Mouse (Mus musculus): Measurements from ENCODE around the gene Krtap6-2. TPM values are rescaled to one million over a fixed set of nuclear protein-coding genes. Genes with fewer than 3 reads are reported as not detected.

The Krtap6-2 gene
- polyA plus RNA-seq, 1 experiment from 2014 or later = not detected

- no peak for ATAC-seq (ENCODE audit: insufficient read depth)
- no peaks in the 10 kb centered on the region for H3K4me1 ChIP-seq (ENCODE audit: insufficient read depth)
- no peak overlapping the region for H3K9ac ChIP-seq
- no peaks in the 10 kb centered on the region for H3K27me3 ChIP-seq (ENCODE audit: insufficient read depth, low read length)
- DNase-seq = no peak
- 70% methylated on average over 2 of the region's 2 CpGs for WGBS
- H3K27ac ChIP-seq (ENCODE audit: low read depth) = no peak overlapping the region
- TF ChIP-seq CTCF (IDR thresholded peaks at IDR 0.05; ENCODE audit: low read depth) = no peak
- H3K36me3 ChIP-seq (ENCODE audit: insufficient read depth) = no peaks in the 10 kb centered on the region
- no peaks in the 10 kb centered on the region for H3K9me3 ChIP-seq (ENCODE audit: low read depth, low read length)
- no peak overlapping the region for H3K4me2 ChIP-seq
- H3K4me3 ChIP-seq (ENCODE audit: low read depth, low read length) = no peak overlapping the region
These were observed 47.0 kb downstream of the Krtap6-2 start for GRCm38 (mm10) chr16:89372734-89373461.

Other genes with a start within 250 kb of the Krtap6-2 start
- gene 1110057P08Rik, start 245.4 kb downstream of the Krtap6-2 start, polyA plus RNA-seq (2014; fragmentation: Nextera tagmentation; extraction: Ambion mirVana) = not detected in 2 replicates
- gene Krtap20-2, start 214.2 kb downstream of the Krtap6-2 start, polyA plus RNA-seq (2014; fragmentation: Nextera tagmentation; extraction: Ambion mirVana) = not detected in 2 replicates
- not detected in 2 replicates for gene Krtap21-1, start 16.2 kb downstream of the Krtap6-2 start, polyA plus RNA-seq (2014; fragmentation: Nextera tagmentation; extraction: Ambion mirVana)
- gene Krtap8-1, start 67.8 kb upstream of the Krtap6-2 start, polyA plus RNA-seq (2014; fragmentation: Nextera tagmentation; extraction: Ambion mirVana) = not detected in 2 replicates
- gene Krtap7-1, start 88.2 kb upstream of the Krtap6-2 start, polyA plus RNA-seq (2014; fragmentation: Nextera tagmentation; extraction: Ambion mirVana) = not detected in 2 replicates
- not detected in 2 replicates for gene Krtap11-1, start 151.1 kb upstream of the Krtap6-2 start, polyA plus RNA-seq (2014; fragmentation: Nextera tagmentation; extraction: Ambion mirVana)